Mouse (Mus musculus) embryonic facial prominence, embryonic 12.5 days (tissue): Measurements from ENCODE around the gene Fam241b. TPM values are rescaled to one million over a fixed set of nuclear protein-coding genes. Genes with fewer than 3 reads are reported as not detected.
A peak's percentile ranks its signal among the peaks of the same experiment; 100 is the strongest.

Source experiments
- ATAC-seq: fragments of 200-750 bp; cut with Nextera tagmentation; 2 replicates; pipeline ENCODE4 v1.8.0; 2017; ENCODE audit not compliant: insufficient number of reproducible peaks, insufficient read depth, low FRiP score, low TSS enrichment
- H3K27ac ChIP-seq: fragments of 300-500 bp; sonication (generic); 2 replicates; pipeline ENCODE4 v1.5.1; 2016; ENCODE audit warnings: mild to moderate bottlenecking
- H3K27me3 ChIP-seq: fragments of 300-500 bp; sonication (generic); 2 replicates; pipeline ENCODE4 v1.6.1; 2016; ENCODE audit warnings: mild to moderate bottlenecking, moderate library complexity
- H3K36me3 ChIP-seq: fragments of 300-500 bp; sonication (generic); 2 replicates; pipeline ENCODE4 v1.6.1; 2016; ENCODE audit warnings: mild to moderate bottlenecking
- H3K4me1 ChIP-seq: fragments of 300-500 bp; sonication (generic); 2 replicates; pipeline ENCODE4 v1.6.1; 2016
- H3K4me2 ChIP-seq: fragments of 300-500 bp; sonication (generic); replicated peaks from 2 replicates; pipeline ENCODE4 v1.6.1; 2016; ENCODE audit warnings: mild to moderate bottlenecking, moderate library complexity
- H3K4me3 ChIP-seq: fragments of 300-500 bp; sonication (generic); 2 replicates; pipeline ENCODE4 v1.5.1; 2016; ENCODE audit warnings: mild to moderate bottlenecking
- H3K9ac ChIP-seq: fragments of 300-500 bp; sonication (generic); 2 replicates; pipeline ENCODE4 v1.6.1; 2016; ENCODE audit warnings: mild to moderate bottlenecking, moderate library complexity
- H3K9me3 ChIP-seq: fragments of 300-500 bp; sonication (generic); 2 replicates; pipeline ENCODE4 v1.6.1; 2016; ENCODE audit warnings: mild to moderate bottlenecking, moderate library complexity
- WGBS: fragments of 180-500 bp; shearing (Covaris S2); methylation state at CpG from one replicate; pipeline ENCODE4 v1.1.7; 2016; 5-methylcytosine and 5-hydroxymethylcytosine counted together
- polyA plus RNA-seq: library from polyadenylated mRNA; unstranded; fragments of >200 nt; fragmentation: Nextera tagmentation; extraction: Ambion mirVana; gene quantifications from 2 replicates; pipeline ENCODE4 v1.2.1, GENCODE M21; 2016

The Fam241b gene
- polyA plus RNA-seq, 1 experiment from 2014 or later = 20.9 TPM

GRCm38 (mm10) chr10:62127137-62127536 is 16.6 kb downstream of the Fam241b start:
- no peak overlapping the region for H3K27ac ChIP-seq
- WGBS = 46% methylated on average over 6 of the region's 6 CpGs
- no peak for ATAC-seq

GRCm38 (mm10) chr10:62113865-62114647 is 29.7 kb downstream of the Fam241b start:
- H3K4me3 ChIP-seq = no peak overlapping the region
- 72% methylated on average over 9 of the region's 9 CpGs for WGBS
- H3K27ac ChIP-seq = no peak overlapping the region
- H3K9me3 ChIP-seq = no peaks in the 10 kb centered on the region
- ATAC-seq = no peak
- H3K9ac ChIP-seq = no peak overlapping the region
- peaks cover 17% of the 10 kb centered on the region for H3K27me3 ChIP-seq
- H3K36me3 ChIP-seq = no peaks in the 10 kb centered on the region
- H3K4me1 ChIP-seq = peaks cover 4% of the 10 kb centered on the region; the same call in 1 of the 2 replicates
- no peak overlapping the region for H3K4me2 ChIP-seq

More at GRCm38 (mm10) chr10:62127137-62127536, 16.6 kb downstream of the Fam241b start:
- H3K4me2 ChIP-seq = no peak overlapping the region
- H3K9ac ChIP-seq = no peak overlapping the region
- H3K9me3 ChIP-seq = no peaks in the 10 kb centered on the region
- no peak overlapping the region for H3K4me3 ChIP-seq
- H3K4me1 ChIP-seq = 0 out of 2 replicates have a peak, but pooled peaks cover 4% of the 10 kb centered on the region
- peaks cover 58% of the 10 kb centered on the region for H3K27me3 ChIP-seq
- no peaks in the 10 kb centered on the region for H3K36me3 ChIP-seq

GRCm38 (mm10) chr10:62111207-62111576 is 32.5 kb downstream of the Fam241b start:
- WGBS = 39% methylated on average over 6 of the region's 6 CpGs
- Histone ChIP-seq H3K9ac (peak overlapping the region; percentile 75), H3K27ac (no peak overlapping the region), H3K36me3 (no peaks in the 10 kb centered on the region), H3K27me3 (peaks cover 35% of the 10 kb centered on the region), H3K4me2 (peak overlapping the region; percentile 97), H3K9me3 (no peaks in the 10 kb centered on the region), H3K4me3 (peak overlapping the region; percentile 74), H3K4me1 (peaks cover 4% of the 10 kb centered on the region; the same call in 1 of the 2 replicates)
- 0 out of 2 replicates have a peak, but pooled peaks have one; percentile 13 for ATAC-seq

GRCm38 (mm10) chr10:62110504-62111206 is 33.1 kb downstream of the Fam241b start:
- WGBS = under 1% methylated on average over 57 of the region's 57 CpGs
- peak overlapping the region; percentile 74 for H3K4me3 ChIP-seq

GRCm38 (mm10) chr10:62107048-62107447 is 36.7 kb downstream of the Fam241b start:
- no peak for ATAC-seq
- 63% methylated on average over 9 of the region's 9 CpGs for WGBS
- peaks cover 5% of the 10 kb centered on the region; the same call in 1 of the 2 replicates for H3K4me1 ChIP-seq
- H3K36me3 ChIP-seq = no peaks in the 10 kb centered on the region
- no peak overlapping the region for H3K4me2 ChIP-seq
- no peak overlapping the region for H3K27ac ChIP-seq
- no peak overlapping the region for H3K4me3 ChIP-seq
- H3K27me3 ChIP-seq = peaks cover 39% of the 10 kb centered on the region
- H3K9me3 ChIP-seq = no peaks in the 10 kb centered on the region
- H3K9ac ChIP-seq = no peak overlapping the region

More at GRCm38 (mm10) chr10:62110504-62111206, 33.1 kb downstream of the Fam241b start:
- peaks cover 35% of the 10 kb centered on the region for H3K27me3 ChIP-seq
- peak; percentile 49; the same call in 1 of the 2 replicates for ATAC-seq
- H3K36me3 ChIP-seq = no peaks in the 10 kb centered on the region
- peak overlapping the region; percentile 75 for H3K9ac ChIP-seq
- H3K27ac ChIP-seq = no peak overlapping the region
- peak overlapping the region; percentile 97 for H3K4me2 ChIP-seq
- H3K4me1 ChIP-seq = peaks cover 4% of the 10 kb centered on the region; the same call in 1 of the 2 replicates
- H3K9me3 ChIP-seq = no peaks in the 10 kb centered on the region

- H3K27me3 ChIP-seq = peaks cover 32% of the 10 kb centered on the region
- WGBS = 31% methylated on average over 7 of the region's 7 CpGs
- ATAC-seq = no peak
Observed at GRCm38 (mm10) chr10:62104835-62105576, 38.7 kb downstream of the Fam241b start.

GRCm38 (mm10) chr10:62101504-62102439 is 41.9 kb downstream of the Fam241b start:
- Histone ChIP-seq H3K27me3 (peaks cover 8% of the 10 kb centered on the region; the same call in 1 of the 2 replicates), H3K9me3 (no peaks in the 10 kb centered on the region), H3K36me3 (no peaks in the 10 kb centered on the region), H3K9ac (no peak overlapping the region), H3K4me3 (no peak overlapping the region), H3K27ac (no peak overlapping the region), H3K4me1 (peaks cover 14% of the 10 kb centered on the region), H3K4me2 (0 out of 2 replicates have a peak overlapping the region, but pooled peaks have one; percentile 3)
- no peak for ATAC-seq
- 10% methylated on average over 7 of the region's 7 CpGs for WGBS

More at GRCm38 (mm10) chr10:62104835-62105576, 38.7 kb downstream of the Fam241b start:
- Histone ChIP-seq H3K4me1 (peaks cover 9% of the 10 kb centered on the region), H3K9ac (no peak overlapping the region), H3K9me3 (no peaks in the 10 kb centered on the region), H3K4me3 (no peak overlapping the region), H3K36me3 (no peaks in the 10 kb centered on the region), H3K4me2 (no peak overlapping the region), H3K27ac (no peak overlapping the region)

GRCm38 (mm10) chr10:62099749-62100403 is 43.8 kb downstream of the Fam241b start:
- Histone ChIP-seq H3K4me2 (no peak overlapping the region), H3K9ac (no peak overlapping the region), H3K36me3 (no peaks in the 10 kb centered on the region), H3K9me3 (no peaks in the 10 kb centered on the region), H3K4me3 (no peak overlapping the region), H3K4me1 (peaks cover 14% of the 10 kb centered on the region), H3K27ac (no peak overlapping the region), H3K27me3 (0 out of 2 replicates have a peak, but pooled peaks cover 5% of the 10 kb centered on the region)
- 56% methylated on average over 10 of the region's 10 CpGs for WGBS
- ATAC-seq = peak; percentile 52; the same call in 1 of the 2 replicates

GRCm38 (mm10) chr10:62094401-62094800 is 49.3 kb downstream of the Fam241b start:
- Histone ChIP-seq H3K4me1 (no peaks in the 10 kb centered on the region), H3K9me3 (no peaks in the 10 kb centered on the region), H3K27me3 (no peaks in the 10 kb centered on the region), H3K4me3 (no peak overlapping the region), H3K4me2 (no peak overlapping the region), H3K27ac (no peak overlapping the region), H3K9ac (no peak overlapping the region), H3K36me3 (no peaks in the 10 kb centered on the region)
- 92% methylated on average over 6 of the region's 6 CpGs for WGBS
- no peak for ATAC-seq

GRCm38 (mm10) chr10:62093903-62094302 is 49.8 kb downstream of the Fam241b start:
- H3K9ac ChIP-seq = no peak overlapping the region
- no peak overlapping the region for H3K4me3 ChIP-seq
- no peaks in the 10 kb centered on the region for H3K36me3 ChIP-seq
- H3K4me2 ChIP-seq = no peak overlapping the region
- no peak for ATAC-seq
- H3K27me3 ChIP-seq = no peaks in the 10 kb centered on the region
- no peaks in the 10 kb centered on the region for H3K9me3 ChIP-seq
- H3K4me1 ChIP-seq = no peaks in the 10 kb centered on the region
- no peak overlapping the region for H3K27ac ChIP-seq
- 76% methylated on average over 7 of the region's 7 CpGs for WGBS
